Mouse (Mus musculus) E14TG2a.4 (cell line): ENCODE measurements around the gene Ick.

Source experiments
- CTCF ChIP-seq: conservative IDR thresholded peaks from 2 replicates; pipeline ENCODE4 v1.5.1; 2014; ENCODE audit warnings: low read length
- NANOG ChIP-seq: IDR thresholded peaks from 2 replicates; pipeline ENCODE4 v1.6.1; 2014; ENCODE audit warnings: borderline replicate concordance, low read length, mixed read lengths
- POU5F1 ChIP-seq: IDR thresholded peaks from 2 replicates; pipeline ENCODE4 v1.6.1; 2014; ENCODE audit warnings: low read length, borderline replicate concordance

GRCm38 (mm10) chr9:78163291-78163690 is 54.3 kb downstream of the Ick start:
- TF ChIP-seq CTCF = no peak
- TF ChIP-seq NANOG = no peak
- TF ChIP-seq POU5F1 = no peak
